Mouse (Mus musculus) spleen, adult 2 months (tissue): Measurements from ENCODE around the gene Itpk1.

Experiments
- CTCF ChIP-seq: fragments of 200-500 bp; IDR thresholded peaks from 2 replicates; pipeline ENCODE4 v1.5.1; 2011; ENCODE audit warnings: mild to moderate bottlenecking, inconsistent platforms; ENCODE audit not compliant: insufficient read depth, insufficient read length, insufficient replicate concordance; ENCODE audit errors: extremely low read depth
- POLR2A ChIP-seq: fragments of 200-500 bp; IDR thresholded peaks from 2 replicates; pipeline ENCODE4 v1.6.1; 2011; ENCODE audit warnings: low read depth, low read length, inconsistent platforms

GRCm38 (mm10) chr12:102554721-102555516 is 149.8 kb downstream of the Itpk1 start, which contains the start of gene Chga:
- no peak for TF ChIP-seq CTCF
- TF ChIP-seq POLR2A: no peak
